Mouse (Mus musculus): ENCODE measurements around the gene Smim11. TPM values are rescaled to one million over a fixed set of nuclear protein-coding genes. Genes with fewer than 3 reads are reported as not detected.

Smim11 gene
- polyA plus RNA-seq, 2 experiments = 61.2 to 150 TPM

GRCm38 (mm10) chr16:92355366-92355765 is 54.3 kb downstream of the Smim11 start:
- TF ChIP-seq POLR2A (IDR thresholded peaks at IDR 0.05; ENCODE audit: borderline replicate concordance, extremely low read depth, insufficient read depth, insufficient read length) = no peak
- Histone ChIP-seq H3K36me3 (ENCODE audit: control insufficient read depth, insufficient read depth, low read length) (no peaks in the 10 kb centered on the region), H3K27me3 (ENCODE audit: control insufficient read depth, insufficient read depth, low read length) (0 out of 2 replicates have a peak, but pooled peaks cover 4% of the 10 kb centered on the region), H3K4me3 (replicated peaks; ENCODE audit: low read length) (no peak overlapping the region), H3K9ac (ENCODE audit: low read depth, low read length, severe bottlenecking) (no peak overlapping the region), H3K4me2 (replicated peaks; ENCODE audit: low read depth, low read length, severe bottlenecking) (no peak overlapping the region), H3K4me1 (ENCODE audit: control insufficient read depth, insufficient read depth, low read length) (peaks cover 16% of the 10 kb centered on the region), H3K27ac (replicated peaks; ENCODE audit: low read depth, low read length) (no peak overlapping the region), H3K9me3 (ENCODE audit: control insufficient read depth, low read length) (no peaks in the 10 kb centered on the region)
- DNase-seq (ENCODE audit: low spot score) (no peak), ATAC-seq (ENCODE audit: low FRiP score, low read depth) (no peak)
- 71% methylated on average over 5 of the region's 5 CpGs for WGBS

GRCm38 (mm10) chr16:92355982-92356381 is 54.9 kb downstream of the Smim11 start:
- Histone ChIP-seq H3K9ac (ENCODE audit: low read depth, low read length, severe bottlenecking) (no peak overlapping the region), H3K4me2 (replicated peaks; ENCODE audit: low read depth, low read length, severe bottlenecking) (no peak overlapping the region), H3K4me3 (replicated peaks; ENCODE audit: low read length) (no peak overlapping the region), H3K4me1 (ENCODE audit: control insufficient read depth, insufficient read depth, low read length) (peaks cover 16% of the 10 kb centered on the region), H3K36me3 (ENCODE audit: control insufficient read depth, insufficient read depth, low read length) (no peaks in the 10 kb centered on the region), H3K27ac (replicated peaks; ENCODE audit: low read depth, low read length) (no peak overlapping the region), H3K9me3 (ENCODE audit: control insufficient read depth, low read length) (no peaks in the 10 kb centered on the region), H3K27me3 (ENCODE audit: control insufficient read depth, insufficient read depth, low read length) (0 out of 2 replicates have a peak, but pooled peaks cover 4% of the 10 kb centered on the region)
- 74% methylated on average over 11 of the region's 11 CpGs for WGBS
- TF ChIP-seq POLR2A (IDR thresholded peaks at IDR 0.05; ENCODE audit: borderline replicate concordance, extremely low read depth, insufficient read depth, insufficient read length) = no peak
- ATAC-seq (ENCODE audit: low FRiP score, low read depth) (no peak), DNase-seq (ENCODE audit: low spot score) (no peak)

GRCm38 (mm10) chr16:92357023-92357422 is 55.9 kb downstream of the Smim11 start:
- WGBS = 75% methylated on average over 9 of the region's 9 CpGs
- no peak for TF ChIP-seq POLR2A (IDR thresholded peaks at IDR 0.05; ENCODE audit: borderline replicate concordance, extremely low read depth, insufficient read depth, insufficient read length)
- H3K9ac ChIP-seq (ENCODE audit: low read depth, low read length, severe bottlenecking) = no peak overlapping the region
- H3K36me3 ChIP-seq (ENCODE audit: control insufficient read depth, insufficient read depth, low read length) = no peaks in the 10 kb centered on the region
- H3K4me1 ChIP-seq (ENCODE audit: control insufficient read depth, insufficient read depth, low read length) = peaks cover 16% of the 10 kb centered on the region
- H3K9me3 ChIP-seq (ENCODE audit: control insufficient read depth, low read length) = no peaks in the 10 kb centered on the region
- H3K27me3 ChIP-seq (ENCODE audit: control insufficient read depth, insufficient read depth, low read length) = 0 out of 2 replicates have a peak, but pooled peaks cover 2% of the 10 kb centered on the region
- H3K27ac ChIP-seq (replicated peaks; ENCODE audit: low read depth, low read length) = no peak overlapping the region
- H3K4me3 ChIP-seq (replicated peaks; ENCODE audit: low read length) = no peak overlapping the region
- H3K4me2 ChIP-seq (replicated peaks; ENCODE audit: low read depth, low read length, severe bottlenecking) = no peak overlapping the region
- no peak for ATAC-seq (ENCODE audit: low FRiP score, low read depth)
- DNase-seq (ENCODE audit: low spot score) = no peak

GRCm38 (mm10) chr16:92357566-92357965 is 56.5 kb downstream of the Smim11 start:
- Histone ChIP-seq H3K27ac (replicated peaks; ENCODE audit: low read depth, low read length) (no peak overlapping the region), H3K27me3 (ENCODE audit: control insufficient read depth, insufficient read depth, low read length) (no peaks in the 10 kb centered on the region), H3K4me3 (replicated peaks; ENCODE audit: low read length) (no peak overlapping the region), H3K9me3 (ENCODE audit: control insufficient read depth, low read length) (no peaks in the 10 kb centered on the region), H3K4me2 (replicated peaks; ENCODE audit: low read depth, low read length, severe bottlenecking) (no peak overlapping the region), H3K4me1 (ENCODE audit: control insufficient read depth, insufficient read depth, low read length) (peaks cover 16% of the 10 kb centered on the region), H3K36me3 (ENCODE audit: control insufficient read depth, insufficient read depth, low read length) (no peaks in the 10 kb centered on the region), H3K9ac (ENCODE audit: low read depth, low read length, severe bottlenecking) (no peak overlapping the region)
- WGBS = 69% methylated on average over 10 of the region's 10 CpGs
- ATAC-seq (ENCODE audit: low FRiP score, low read depth) = no peak
- no peak for DNase-seq (ENCODE audit: low spot score)
- TF ChIP-seq POLR2A (IDR thresholded peaks at IDR 0.05; ENCODE audit: borderline replicate concordance, extremely low read depth, insufficient read depth, insufficient read length) = no peak

- no peak overlapping the region for H3K4me3 ChIP-seq (replicated peaks; ENCODE audit: low read length)
- no peak for TF ChIP-seq POLR2A (IDR thresholded peaks at IDR 0.05; ENCODE audit: borderline replicate concordance, extremely low read depth, insufficient read depth, insufficient read length)
- no peaks in the 10 kb centered on the region for H3K9me3 ChIP-seq (ENCODE audit: control insufficient read depth, low read length)
- ATAC-seq (ENCODE audit: low FRiP score, low read depth) (no peak), DNase-seq (ENCODE audit: low spot score) (no peak)
- no peak overlapping the region for H3K27ac ChIP-seq (replicated peaks; ENCODE audit: low read depth, low read length)
- 26% methylated on average over 9 of the region's 9 CpGs for WGBS
- H3K4me1 ChIP-seq (ENCODE audit: control insufficient read depth, insufficient read depth, low read length) = peaks cover 13% of the 10 kb centered on the region
- H3K27me3 ChIP-seq (ENCODE audit: control insufficient read depth, insufficient read depth, low read length) = no peaks in the 10 kb centered on the region
- H3K4me2 ChIP-seq (replicated peaks; ENCODE audit: low read depth, low read length, severe bottlenecking) = no peak overlapping the region
- no peak overlapping the region for H3K9ac ChIP-seq (ENCODE audit: low read depth, low read length, severe bottlenecking)
- no peaks in the 10 kb centered on the region for H3K36me3 ChIP-seq (ENCODE audit: control insufficient read depth, insufficient read depth, low read length)
Measured at GRCm38 (mm10) chr16:92358734-92359133, 57.6 kb downstream of the Smim11 start.

- H3K4me1 ChIP-seq (ENCODE audit: control insufficient read depth, insufficient read depth, low read length) = peaks cover 8% of the 10 kb centered on the region; the same call in 1 of the 2 replicates
- H3K36me3 ChIP-seq (ENCODE audit: control insufficient read depth, insufficient read depth, low read length) = no peaks in the 10 kb centered on the region
- no peak within 1 kb of the TSS for H3K4me2 ChIP-seq (replicated peaks; ENCODE audit: low read depth, low read length, severe bottlenecking)
- no peak for DNase-seq (ENCODE audit: low spot score)
- 49% methylated on average over 9 of the region's 9 CpGs for WGBS
- H3K27me3 ChIP-seq (ENCODE audit: control insufficient read depth, insufficient read depth, low read length) = no peaks in the 10 kb centered on the region
- TF ChIP-seq POLR2A (IDR thresholded peaks at IDR 0.05; ENCODE audit: borderline replicate concordance, extremely low read depth, insufficient read depth, insufficient read length) = no peak
- ATAC-seq (ENCODE audit: low FRiP score, low read depth) = no peak
- H3K27ac ChIP-seq (replicated peaks; ENCODE audit: low read depth, low read length) = no peak within 1 kb of the TSS
- H3K9ac ChIP-seq (ENCODE audit: low read depth, low read length, severe bottlenecking) = no peak within 1 kb of the TSS
- no peaks in the 10 kb centered on the region for H3K9me3 ChIP-seq (ENCODE audit: control insufficient read depth, low read length)
- H3K4me3 ChIP-seq (replicated peaks; ENCODE audit: low read length) = no peak within 1 kb of the TSS
Measured at GRCm38 (mm10) chr16:92359229-92359628, 58.1 kb downstream of the Smim11 start, which contains the start of gene Kcne1. Gene Kcne1 (minus strand): TSS chr16:92359468.

Measured in limb, embryonic 14.5 days (tissue).